Mouse (Mus musculus): Measurements from ENCODE around the gene Asb10. TPM values are rescaled to one million over a fixed set of nuclear protein-coding genes. Genes with fewer than 3 reads are reported as not detected.

Asb10 gene
- polyA plus RNA-seq, 1 experiment from 2014 or later, result 0.36 TPM

GRCm38 (mm10) chr5:24530042-24530689 lies 10.6 kb downstream of the Asb10 start:
- no peaks in the 10 kb centered on the region for H3K9me3 ChIP-seq
- H3K9ac ChIP-seq, result no peak overlapping the region
- H3K4me2 ChIP-seq, result no peak overlapping the region
- ATAC-seq (ENCODE audit: borderline replicate concordance, extremely low read depth, low FRiP score, low TSS enrichment), result peak; percentile 53; the same call in 1 of the 2 replicates
- H3K4me3 ChIP-seq, result no peak overlapping the region
- peaks cover 14% of the 10 kb centered on the region for H3K4me1 ChIP-seq
- no peak overlapping the region for H3K27ac ChIP-seq
- 19% methylated on average over 24 of the region's 24 CpGs for WGBS
- H3K36me3 ChIP-seq, result no peaks in the 10 kb centered on the region
- H3K27me3 ChIP-seq, result peaks cover 82% of the 10 kb centered on the region

GRCm38 (mm10) chr5:24527780-24528179 lies 13.0 kb downstream of the Asb10 start:
- H3K36me3 ChIP-seq, result no peaks in the 10 kb centered on the region
- H3K27me3 ChIP-seq, result peaks cover 96% of the 10 kb centered on the region
- H3K4me1 ChIP-seq, result peaks cover 14% of the 10 kb centered on the region
- H3K4me3 ChIP-seq, result no peak overlapping the region
- H3K9me3 ChIP-seq, result no peaks in the 10 kb centered on the region
- H3K4me2 ChIP-seq, result no peak overlapping the region
- no peak for ATAC-seq (ENCODE audit: borderline replicate concordance, extremely low read depth, low FRiP score, low TSS enrichment)
- WGBS, result 14% methylated on average over 6 of the region's 6 CpGs
- H3K27ac ChIP-seq, result no peak overlapping the region
- H3K9ac ChIP-seq, result no peak overlapping the region

- Histone ChIP-seq H3K36me3 (no peaks in the 10 kb centered on the region), H3K27me3 (peaks cover 97% of the 10 kb centered on the region), H3K27ac (no peak within 1 kb of the TSS), H3K4me2 (peak within 1 kb of the TSS; percentile 83), H3K9me3 (no peaks in the 10 kb centered on the region), H3K9ac (no peak within 1 kb of the TSS), H3K4me1 (peaks cover 14% of the 10 kb centered on the region), H3K4me3 (peak within 1 kb of the TSS; percentile 38)
- ATAC-seq (ENCODE audit: borderline replicate concordance, extremely low read depth, low FRiP score, low TSS enrichment), result peak; percentile 40; the same call in 1 of the 2 replicates
- WGBS, result 2% methylated on average over 40 of the region's 49 CpGs
Observed at GRCm38 (mm10) chr5:24526889-24527230, 13.9 kb downstream of the Asb10 start, which contains the start of gene Gbx1. TSS of gene Gbx1 (minus strand) at chr5:24527202.

- peak; percentile 32; the same call in 1 of the 2 replicates for ATAC-seq (ENCODE audit: borderline replicate concordance, extremely low read depth, low FRiP score, low TSS enrichment)
Observed at GRCm38 (mm10) chr5:24526190-24526888, 14.4 kb downstream of the Asb10 start.

GRCm38 (mm10) chr5:24525360-24526189 lies 15.2 kb downstream of the Asb10 start:
- H3K4me2 ChIP-seq, result peak overlapping the region; percentile 83
- no peak overlapping the region for H3K9ac ChIP-seq
- H3K4me3 ChIP-seq, result peak overlapping the region; percentile 38
- H3K9me3 ChIP-seq, result no peaks in the 10 kb centered on the region
- ATAC-seq (ENCODE audit: borderline replicate concordance, extremely low read depth, low FRiP score, low TSS enrichment), result no peak
- H3K36me3 ChIP-seq, result no peaks in the 10 kb centered on the region
- peaks cover 92% of the 10 kb centered on the region for H3K27me3 ChIP-seq
- peaks cover 14% of the 10 kb centered on the region for H3K4me1 ChIP-seq
- no peak overlapping the region for H3K27ac ChIP-seq
- 4% methylated on average over 32 of the region's 34 CpGs for WGBS

More at GRCm38 (mm10) chr5:24526190-24526888, 14.4 kb downstream of the Asb10 start:
- H3K27ac ChIP-seq, result no peak overlapping the region
- H3K4me3 ChIP-seq, result peak overlapping the region; percentile 38
- H3K27me3 ChIP-seq, result peaks cover 97% of the 10 kb centered on the region
- WGBS, result under 1% methylated on average over 85 of the region's 109 CpGs
- H3K4me1 ChIP-seq, result peaks cover 14% of the 10 kb centered on the region
- H3K36me3 ChIP-seq, result no peaks in the 10 kb centered on the region
- no peak overlapping the region for H3K9ac ChIP-seq
- no peaks in the 10 kb centered on the region for H3K9me3 ChIP-seq
- peak overlapping the region; percentile 83 for H3K4me2 ChIP-seq

- Histone ChIP-seq H3K27me3 (peaks cover 88% of the 10 kb centered on the region), H3K9me3 (no peaks in the 10 kb centered on the region), H3K4me1 (peaks cover 14% of the 10 kb centered on the region), H3K9ac (no peak overlapping the region), H3K4me3 (no peak overlapping the region), H3K27ac (no peak overlapping the region), H3K36me3 (no peaks in the 10 kb centered on the region), H3K4me2 (no peak overlapping the region)
- 21% methylated on average over 4 of the region's 4 CpGs for WGBS
- no peak for ATAC-seq (ENCODE audit: borderline replicate concordance, extremely low read depth, low FRiP score, low TSS enrichment)
Observed at GRCm38 (mm10) chr5:24524522-24524921, 16.3 kb downstream of the Asb10 start.

- no peak for ATAC-seq (ENCODE audit: borderline replicate concordance, extremely low read depth, low FRiP score, low TSS enrichment)
- peaks cover 85% of the 10 kb centered on the region for H3K27me3 ChIP-seq
- no peak overlapping the region for H3K4me2 ChIP-seq
- WGBS, result 47% methylated on average over 8 of the region's 8 CpGs
- H3K36me3 ChIP-seq, result no peaks in the 10 kb centered on the region
- no peak overlapping the region for H3K9ac ChIP-seq
- H3K27ac ChIP-seq, result no peak overlapping the region
- peaks cover 14% of the 10 kb centered on the region for H3K4me1 ChIP-seq
- H3K4me3 ChIP-seq, result no peak overlapping the region
- no peaks in the 10 kb centered on the region for H3K9me3 ChIP-seq
Observed at GRCm38 (mm10) chr5:24523806-24524205, 17.0 kb downstream of the Asb10 start.

- WGBS, result 49% methylated on average over 8 of the region's 8 CpGs
Observed at GRCm38 (mm10) chr5:24521366-24521765, 19.4 kb downstream of the Asb10 start.

GRCm38 (mm10) chr5:24512271-24512670 lies 28.5 kb downstream of the Asb10 start:
- Histone ChIP-seq H3K4me2 (no peak overlapping the region), H3K9me3 (no peaks in the 10 kb centered on the region), H3K27ac (no peak overlapping the region), H3K4me1 (0 out of 2 replicates have a peak, but pooled peaks cover 4% of the 10 kb centered on the region), H3K9ac (no peak overlapping the region), H3K27me3 (peaks cover 10% of the 10 kb centered on the region; the same call in 1 of the 2 replicates), H3K36me3 (no peaks in the 10 kb centered on the region), H3K4me3 (no peak overlapping the region)
- 32% methylated on average over 8 of the region's 8 CpGs for WGBS
- ATAC-seq (ENCODE audit: borderline replicate concordance, extremely low read depth, low FRiP score, low TSS enrichment), result peak; percentile 46; the same call in 1 of the 2 replicates

More at GRCm38 (mm10) chr5:24521366-24521765, 19.4 kb downstream of the Asb10 start:
- Histone ChIP-seq H3K27me3 (peaks cover 73% of the 10 kb centered on the region), H3K4me2 (no peak overlapping the region), H3K4me3 (no peak overlapping the region), H3K4me1 (peaks cover 6% of the 10 kb centered on the region), H3K9ac (no peak overlapping the region), H3K9me3 (no peaks in the 10 kb centered on the region), H3K36me3 (no peaks in the 10 kb centered on the region), H3K27ac (no peak overlapping the region)
- ATAC-seq (ENCODE audit: borderline replicate concordance, extremely low read depth, low FRiP score, low TSS enrichment), result no peak

GRCm38 (mm10) chr5:24510635-24511034 lies 30.1 kb downstream of the Asb10 start:
- 40% methylated on average over 11 of the region's 11 CpGs for WGBS
- Histone ChIP-seq H3K4me2 (no peak overlapping the region), H3K27me3 (peaks cover 13% of the 10 kb centered on the region), H3K27ac (no peak overlapping the region), H3K36me3 (no peaks in the 10 kb centered on the region), H3K9me3 (no peaks in the 10 kb centered on the region), H3K4me1 (0 out of 2 replicates have a peak, but pooled peaks cover 4% of the 10 kb centered on the region), H3K9ac (no peak overlapping the region), H3K4me3 (no peak overlapping the region)
- no peak for ATAC-seq (ENCODE audit: borderline replicate concordance, extremely low read depth, low FRiP score, low TSS enrichment)

- 0 out of 2 replicates have a peak, but pooled peaks cover 4% of the 10 kb centered on the region for H3K4me1 ChIP-seq
- no peak overlapping the region for H3K9ac ChIP-seq
- H3K9me3 ChIP-seq, result no peaks in the 10 kb centered on the region
- H3K27me3 ChIP-seq, result peaks cover 31% of the 10 kb centered on the region
- H3K36me3 ChIP-seq, result no peaks in the 10 kb centered on the region
- WGBS, result 86% methylated on average over 7 of the region's 7 CpGs
- no peak overlapping the region for H3K27ac ChIP-seq
- H3K4me2 ChIP-seq, result no peak overlapping the region
- H3K4me3 ChIP-seq, result no peak overlapping the region
- ATAC-seq (ENCODE audit: borderline replicate concordance, extremely low read depth, low FRiP score, low TSS enrichment), result no peak
Observed at GRCm38 (mm10) chr5:24508406-24508805, 32.4 kb downstream of the Asb10 start.

All from lung, embryonic 15.5 days (tissue).